Mouse (Mus musculus): ENCODE data around the gene Chid1. TPM values are rescaled to one million over a fixed set of nuclear protein-coding genes. Genes with fewer than 3 reads are reported as not detected.

Gene Chid1
- polyA plus RNA-seq, 1 experiment from 2014 or later = 38.8 TPM

GRCm38 (mm10) chr7:141461521-141462332 lies 77.9 kb downstream of the Chid1 start:
- no peak overlapping the region for H3K27ac ChIP-seq (ENCODE audit: low read depth, low read length)
- H3K4me1 ChIP-seq (ENCODE audit: control insufficient read depth, insufficient read depth, low read length) = peaks cover 29% of the 10 kb centered on the region

GRCm38 (mm10) chr7:141460391-141461113 lies 79.1 kb downstream of the Chid1 start, which contains the start of gene Cracr2b:
Gene Cracr2b, plus strand, starts transcription at chr7:141461094.
- H3K9ac ChIP-seq (ENCODE audit: low read depth, low read length) = peak within 1 kb of the TSS; percentile 65
- peaks cover 33% of the 10 kb centered on the region for H3K4me1 ChIP-seq (ENCODE audit: control insufficient read depth, insufficient read depth, low read length)
- H3K4me3 ChIP-seq (ENCODE audit: low read length) = peak within 1 kb of the TSS; percentile 50
- H3K27ac ChIP-seq (ENCODE audit: low read depth, low read length) = no peak within 1 kb of the TSS
- ATAC-seq (ENCODE audit: low FRiP score, low TSS enrichment) = no peak
- WGBS = 70% methylated on average over 15 of the region's 15 CpGs
- H3K27me3 ChIP-seq (ENCODE audit: control insufficient read depth, insufficient read depth, low read length) = peaks cover 46% of the 10 kb centered on the region
- no peaks in the 10 kb centered on the region for H3K9me3 ChIP-seq (ENCODE audit: control insufficient read depth, low read length)
- H3K36me3 ChIP-seq (ENCODE audit: control insufficient read depth, insufficient read depth, low read length) = no peaks in the 10 kb centered on the region; the same call in 1 of the 2 replicates
- peak within 1 kb of the TSS; percentile 91 for H3K4me2 ChIP-seq (replicated peaks; ENCODE audit: low read depth, low read length)

More at GRCm38 (mm10) chr7:141461521-141462332, 77.9 kb downstream of the Chid1 start:
- Histone ChIP-seq H3K9me3 (ENCODE audit: control insufficient read depth, low read length) (no peaks in the 10 kb centered on the region), H3K36me3 (ENCODE audit: control insufficient read depth, insufficient read depth, low read length) (no peaks in the 10 kb centered on the region; the same call in 1 of the 2 replicates), H3K27me3 (ENCODE audit: control insufficient read depth, insufficient read depth, low read length) (peaks cover 50% of the 10 kb centered on the region), H3K4me3 (ENCODE audit: low read length) (peak overlapping the region; percentile 50), H3K9ac (ENCODE audit: low read depth, low read length) (peak overlapping the region; percentile 65), H3K4me2 (replicated peaks; ENCODE audit: low read depth, low read length) (peak overlapping the region; percentile 91)
- ATAC-seq (ENCODE audit: low FRiP score, low TSS enrichment) = no peak
- WGBS = 2% methylated on average over 58 of the region's 59 CpGs

- ATAC-seq (ENCODE audit: low FRiP score, low TSS enrichment) = no peak
- Histone ChIP-seq H3K27ac (ENCODE audit: low read depth, low read length) (no peak overlapping the region), H3K4me2 (replicated peaks; ENCODE audit: low read depth, low read length) (no peak overlapping the region), H3K4me3 (ENCODE audit: low read length) (no peak overlapping the region), H3K9ac (ENCODE audit: low read depth, low read length) (no peak overlapping the region), H3K27me3 (ENCODE audit: control insufficient read depth, insufficient read depth, low read length) (peaks cover 42% of the 10 kb centered on the region), H3K36me3 (ENCODE audit: control insufficient read depth, insufficient read depth, low read length) (no peaks in the 10 kb centered on the region; the same call in 1 of the 2 replicates), H3K9me3 (ENCODE audit: control insufficient read depth, low read length) (no peaks in the 10 kb centered on the region), H3K4me1 (ENCODE audit: control insufficient read depth, insufficient read depth, low read length) (peaks cover 27% of the 10 kb centered on the region)
- WGBS = 64% methylated on average over 5 of the region's 5 CpGs
Measured at GRCm38 (mm10) chr7:141460001-141460390, 79.7 kb downstream of the Chid1 start.

GRCm38 (mm10) chr7:141459301-141459711 lies 80.4 kb downstream of the Chid1 start:
- Histone ChIP-seq H3K4me1 (ENCODE audit: control insufficient read depth, insufficient read depth, low read length) (peaks cover 24% of the 10 kb centered on the region), H3K4me3 (ENCODE audit: low read length) (no peak overlapping the region), H3K36me3 (ENCODE audit: control insufficient read depth, insufficient read depth, low read length) (no peaks in the 10 kb centered on the region; the same call in 1 of the 2 replicates), H3K9ac (ENCODE audit: low read depth, low read length) (no peak overlapping the region), H3K9me3 (ENCODE audit: control insufficient read depth, low read length) (no peaks in the 10 kb centered on the region), H3K27me3 (ENCODE audit: control insufficient read depth, insufficient read depth, low read length) (peaks cover 37% of the 10 kb centered on the region), H3K4me2 (replicated peaks; ENCODE audit: low read depth, low read length) (no peak overlapping the region), H3K27ac (ENCODE audit: low read depth, low read length) (no peak overlapping the region)
- ATAC-seq (ENCODE audit: low FRiP score, low TSS enrichment) = no peak
- 91% methylated on average over 17 of the region's 17 CpGs for WGBS

- 92% methylated on average over 11 of the region's 11 CpGs for WGBS
- peaks cover 30% of the 10 kb centered on the region for H3K27me3 ChIP-seq (ENCODE audit: control insufficient read depth, insufficient read depth, low read length)
- H3K4me2 ChIP-seq (replicated peaks; ENCODE audit: low read depth, low read length) = no peak overlapping the region
- H3K27ac ChIP-seq (ENCODE audit: low read depth, low read length) = no peak overlapping the region
- peaks cover 23% of the 10 kb centered on the region for H3K4me1 ChIP-seq (ENCODE audit: control insufficient read depth, insufficient read depth, low read length)
- ATAC-seq (ENCODE audit: low FRiP score, low TSS enrichment) = no peak
- no peaks in the 10 kb centered on the region; the same call in 1 of the 2 replicates for H3K36me3 ChIP-seq (ENCODE audit: control insufficient read depth, insufficient read depth, low read length)
- H3K9me3 ChIP-seq (ENCODE audit: control insufficient read depth, low read length) = no peaks in the 10 kb centered on the region
- no peak overlapping the region for H3K4me3 ChIP-seq (ENCODE audit: low read length)
- H3K9ac ChIP-seq (ENCODE audit: low read depth, low read length) = no peak overlapping the region
Measured at GRCm38 (mm10) chr7:141458661-141459060, 81.0 kb downstream of the Chid1 start.

- no peaks in the 10 kb centered on the region for H3K9me3 ChIP-seq (ENCODE audit: control insufficient read depth, low read length)
- peaks cover 23% of the 10 kb centered on the region for H3K4me1 ChIP-seq (ENCODE audit: control insufficient read depth, insufficient read depth, low read length)
- H3K9ac ChIP-seq (ENCODE audit: low read depth, low read length) = no peak overlapping the region
- H3K36me3 ChIP-seq (ENCODE audit: control insufficient read depth, insufficient read depth, low read length) = no peaks in the 10 kb centered on the region; the same call in 1 of the 2 replicates
- ATAC-seq (ENCODE audit: low FRiP score, low TSS enrichment) = no peak
- H3K4me2 ChIP-seq (replicated peaks; ENCODE audit: low read depth, low read length) = no peak overlapping the region
- H3K4me3 ChIP-seq (ENCODE audit: low read length) = no peak overlapping the region
- 76% methylated on average over 15 of the region's 15 CpGs for WGBS
- peaks cover 25% of the 10 kb centered on the region for H3K27me3 ChIP-seq (ENCODE audit: control insufficient read depth, insufficient read depth, low read length)
- H3K27ac ChIP-seq (ENCODE audit: low read depth, low read length) = no peak overlapping the region
Measured at GRCm38 (mm10) chr7:141457986-141458660, 81.5 kb downstream of the Chid1 start.

- Histone ChIP-seq H3K4me1 (ENCODE audit: control insufficient read depth, insufficient read depth, low read length) (peaks cover 21% of the 10 kb centered on the region), H3K4me3 (ENCODE audit: low read length) (no peak overlapping the region), H3K27ac (ENCODE audit: low read depth, low read length) (no peak overlapping the region), H3K36me3 (ENCODE audit: control insufficient read depth, insufficient read depth, low read length) (no peaks in the 10 kb centered on the region; the same call in 1 of the 2 replicates), H3K4me2 (replicated peaks; ENCODE audit: low read depth, low read length) (no peak overlapping the region), H3K27me3 (ENCODE audit: control insufficient read depth, insufficient read depth, low read length) (peaks cover 17% of the 10 kb centered on the region), H3K9me3 (ENCODE audit: control insufficient read depth, low read length) (no peaks in the 10 kb centered on the region), H3K9ac (ENCODE audit: low read depth, low read length) (no peak overlapping the region)
- WGBS = 94% methylated on average over 14 of the region's 14 CpGs
- no peak for ATAC-seq (ENCODE audit: low FRiP score, low TSS enrichment)
Measured at GRCm38 (mm10) chr7:141457236-141457635, 82.4 kb downstream of the Chid1 start.

- no peak overlapping the region for H3K4me3 ChIP-seq (ENCODE audit: low read length)
- H3K9me3 ChIP-seq (ENCODE audit: control insufficient read depth, low read length) = no peaks in the 10 kb centered on the region
- H3K9ac ChIP-seq (ENCODE audit: low read depth, low read length) = no peak overlapping the region
- H3K4me2 ChIP-seq (replicated peaks; ENCODE audit: low read depth, low read length) = no peak overlapping the region
- 88% methylated on average over 6 of the region's 6 CpGs for WGBS
- peaks cover 4% of the 10 kb centered on the region; the same call in 1 of the 2 replicates for H3K36me3 ChIP-seq (ENCODE audit: control insufficient read depth, insufficient read depth, low read length)
- no peak for ATAC-seq (ENCODE audit: low FRiP score, low TSS enrichment)
- H3K4me1 ChIP-seq (ENCODE audit: control insufficient read depth, insufficient read depth, low read length) = peaks cover 16% of the 10 kb centered on the region
- peaks cover 12% of the 10 kb centered on the region for H3K27me3 ChIP-seq (ENCODE audit: control insufficient read depth, insufficient read depth, low read length)
- no peak overlapping the region for H3K27ac ChIP-seq (ENCODE audit: low read depth, low read length)
Measured at GRCm38 (mm10) chr7:141456739-141457138, 82.9 kb downstream of the Chid1 start.

Data from kidney, embryonic 14.5 days (tissue).